Mouse (Mus musculus) C2C12 (cell line): ENCODE data around the gene Atg2a.

ENCODE experiments used
- CEBPB ChIP-seq: IDR thresholded peaks from one replicate; pipeline ENCODE4 v1.6.1; 2011; ENCODE audit warnings: low read depth, mild to moderate bottlenecking, control low read depth, moderate library complexity
- CTCF ChIP-seq: IDR thresholded peaks from one replicate; pipeline ENCODE4 v1.5.1; 2011; ENCODE audit not compliant: control insufficient read depth, insufficient read depth, insufficient read length
- MAX ChIP-seq: IDR thresholded peaks from one replicate; pipeline ENCODE4 v1.6.1; 2011; ENCODE audit warnings: mild to moderate bottlenecking, control low read depth
- MYOD1 ChIP-seq: IDR thresholded peaks from one replicate; pipeline ENCODE4 v1.6.1; 2011; ENCODE audit warnings: low read depth; ENCODE audit not compliant: control insufficient read depth, insufficient read length
- MYOG ChIP-seq: IDR thresholded peaks from one replicate; pipeline ENCODE4 v1.6.1; 2011; ENCODE audit not compliant: control insufficient read depth, insufficient read length; ENCODE audit errors: extremely low read depth
- USF1 ChIP-seq: IDR thresholded peaks from one replicate; pipeline ENCODE4 v1.6.1; 2011; ENCODE audit warnings: low read depth, mild to moderate bottlenecking, control low read depth, moderate library complexity

- TF ChIP-seq CTCF = no peak
- TF ChIP-seq CEBPB = no peak
- TF ChIP-seq USF1 = no peak
- no peak for TF ChIP-seq MAX
- no peak for TF ChIP-seq MYOG
- no peak for TF ChIP-seq MYOD1
Observed at GRCm38 (mm10) chr19:6265727-6266182, 24.3 kb downstream of the Atg2a start.
